Mouse (Mus musculus) kidney, embryonic 16.5 days (tissue): ENCODE data around the gene Hdhd5. TPM values are rescaled to one million over a fixed set of nuclear protein-coding genes. Genes with fewer than 3 reads are reported as not detected.

Experiments used
- ATAC-seq: fragments of 200-750 bp; cut with Nextera tagmentation; 2 replicates; pipeline ENCODE4 v1.8.0; 2017; ENCODE audit warnings: moderate TSS enrichment; ENCODE audit not compliant: low FRiP score, low TSS enrichment
- H3K27ac ChIP-seq: fragments of 300-500 bp; sonication (generic); 2 replicates; pipeline ENCODE4 v1.5.1; 2014; ENCODE audit warnings: low read length
- H3K27me3 ChIP-seq: fragments of 300-500 bp; sonication (generic); 2 replicates; pipeline ENCODE4 v1.6.1; 2014; ENCODE audit warnings: low read length, control low read depth, mixed read lengths; ENCODE audit not compliant: insufficient read depth
- H3K36me3 ChIP-seq: fragments of 300-500 bp; sonication (generic); 2 replicates; pipeline ENCODE4 v1.6.1; 2014; ENCODE audit warnings: low read length, control low read depth, mixed read lengths; ENCODE audit not compliant: insufficient read depth
- H3K4me1 ChIP-seq: fragments of 300-500 bp; sonication (generic); 2 replicates; pipeline ENCODE4 v1.6.1; 2014; ENCODE audit warnings: low read length, control low read depth, mixed read lengths; ENCODE audit not compliant: insufficient read depth
- H3K4me2 ChIP-seq: fragments of 300-500 bp; sonication (generic); replicated peaks from 2 replicates; pipeline ENCODE4 v1.6.1; 2014; ENCODE audit warnings: low read depth, low read length
- H3K4me3 ChIP-seq: fragments of 300-500 bp; sonication (generic); 2 replicates; pipeline ENCODE4 v1.5.1; 2014; ENCODE audit warnings: mild to moderate bottlenecking, low read length
- H3K9ac ChIP-seq: fragments of 300-500 bp; sonication (generic); replicated peaks from 2 replicates; pipeline ENCODE4 v1.6.1; 2014; ENCODE audit warnings: low read length
- H3K9me3 ChIP-seq: fragments of 300-500 bp; sonication (generic); 2 replicates; pipeline ENCODE4 v1.6.1; 2016; ENCODE audit warnings: low read length, control low read depth
- WGBS: fragments of 180-500 bp; shearing (Covaris S2); extraction: QIAGEN DNeasy Blood & Tissue Kit; methylation state at CpG from one replicate; pipeline ENCODE4 v1.1.7; 2014; 5-methylcytosine and 5-hydroxymethylcytosine counted together
- polyA plus RNA-seq: library from polyadenylated mRNA; unstranded; fragments of >200 nt; fragmentation: Nextera tagmentation; extraction: Ambion mirVana; gene quantifications from 2 replicates; pipeline ENCODE4 v1.2.1, GENCODE M21; 2015

Hdhd5 gene
- polyA plus RNA-seq, 1 experiment from 2014 or later: 22.1 TPM

DNA sequence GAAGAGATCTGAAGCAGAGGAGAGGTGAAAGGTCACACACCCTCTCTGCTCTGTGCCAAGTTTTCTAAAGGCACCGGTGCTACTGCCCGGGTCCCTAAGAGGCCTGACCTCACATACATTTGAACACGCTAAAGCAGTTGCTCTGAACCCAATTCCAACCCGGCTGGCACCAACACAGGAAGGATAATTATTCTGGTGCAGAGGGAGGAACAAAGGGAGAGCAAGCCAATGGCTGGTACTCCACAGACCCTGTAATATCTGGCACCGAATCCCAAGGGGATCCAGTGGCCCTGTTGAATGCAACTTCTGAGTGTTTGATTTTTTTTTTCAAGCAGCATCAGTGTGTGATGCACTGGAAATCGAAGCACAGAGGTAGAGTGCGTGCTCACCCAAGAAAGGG lies 40.1 kb downstream of the Hdhd5 start:
- Histone ChIP-seq H3K27ac (no peak overlapping the region), H3K9me3 (no peaks in the 10 kb centered on the region), H3K4me1 (peaks cover 19% of the 10 kb centered on the region), H3K4me3 (no peak overlapping the region), H3K4me2 (no peak overlapping the region), H3K9ac (no peak overlapping the region), H3K36me3 (no peaks in the 10 kb centered on the region), H3K27me3 (peaks cover 25% of the 10 kb centered on the region)
- WGBS: 65% methylated on average over 7 of the region's 7 CpGs
- ATAC-seq: no peak

DNA sequence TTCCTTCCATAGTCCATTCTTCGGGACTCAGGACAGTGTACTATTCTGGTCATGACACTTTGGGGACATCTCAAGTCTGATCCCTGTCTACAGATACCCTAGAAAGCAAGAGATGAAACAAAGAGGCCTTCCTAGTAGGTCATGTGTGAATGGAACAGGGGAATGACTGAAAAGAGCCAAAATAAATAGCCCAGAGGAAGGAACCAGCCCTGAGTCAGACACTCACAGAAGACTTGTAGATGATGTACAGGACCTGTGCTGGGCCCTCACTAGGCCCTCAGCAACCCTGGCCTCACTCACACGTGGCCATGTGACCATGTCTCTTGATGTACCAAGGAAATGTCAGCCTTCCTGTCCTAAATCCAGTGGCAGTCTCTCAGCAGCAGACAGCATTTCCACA lies 41.7 kb downstream of the Hdhd5 start:
- peaks cover 25% of the 10 kb centered on the region for H3K27me3 ChIP-seq
- no peaks in the 10 kb centered on the region for H3K9me3 ChIP-seq
- peaks cover 18% of the 10 kb centered on the region for H3K4me1 ChIP-seq
- ATAC-seq: no peak
- 51% methylated on average over 2 of the region's 2 CpGs for WGBS
- no peak overlapping the region for H3K4me2 ChIP-seq
- no peak overlapping the region for H3K4me3 ChIP-seq
- no peak overlapping the region for H3K9ac ChIP-seq
- no peak overlapping the region for H3K27ac ChIP-seq
- H3K36me3 ChIP-seq: no peaks in the 10 kb centered on the region

DNA sequence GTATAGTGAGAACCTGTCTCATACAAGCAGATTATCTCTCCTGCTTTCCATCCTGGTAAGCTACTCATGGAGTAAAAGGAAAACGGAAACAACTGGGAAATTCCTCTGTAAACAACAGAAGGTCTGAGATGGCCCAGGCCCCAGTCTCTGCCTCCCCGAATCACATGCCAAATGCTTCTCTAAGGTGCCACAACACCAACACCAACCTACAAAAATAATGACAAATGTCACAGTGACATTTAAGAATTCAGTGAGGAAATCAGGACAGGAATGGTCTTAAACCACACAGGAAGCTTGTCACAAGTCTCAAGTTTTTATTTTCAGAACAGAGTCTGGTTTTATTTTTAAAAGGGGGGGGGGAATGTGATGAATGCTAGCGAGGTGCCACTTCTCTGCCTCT lies 42.5 kb downstream of the Hdhd5 start:
- H3K36me3 ChIP-seq: no peaks in the 10 kb centered on the region
- WGBS: 53% methylated on average over 3 of the region's 3 CpGs
- H3K4me2 ChIP-seq: no peak overlapping the region
- peaks cover 15% of the 10 kb centered on the region for H3K4me1 ChIP-seq
- no peak for ATAC-seq
- H3K27me3 ChIP-seq: peaks cover 25% of the 10 kb centered on the region
- no peaks in the 10 kb centered on the region for H3K9me3 ChIP-seq
- H3K9ac ChIP-seq: no peak overlapping the region
- H3K27ac ChIP-seq: no peak overlapping the region
- no peak overlapping the region for H3K4me3 ChIP-seq

DNA sequence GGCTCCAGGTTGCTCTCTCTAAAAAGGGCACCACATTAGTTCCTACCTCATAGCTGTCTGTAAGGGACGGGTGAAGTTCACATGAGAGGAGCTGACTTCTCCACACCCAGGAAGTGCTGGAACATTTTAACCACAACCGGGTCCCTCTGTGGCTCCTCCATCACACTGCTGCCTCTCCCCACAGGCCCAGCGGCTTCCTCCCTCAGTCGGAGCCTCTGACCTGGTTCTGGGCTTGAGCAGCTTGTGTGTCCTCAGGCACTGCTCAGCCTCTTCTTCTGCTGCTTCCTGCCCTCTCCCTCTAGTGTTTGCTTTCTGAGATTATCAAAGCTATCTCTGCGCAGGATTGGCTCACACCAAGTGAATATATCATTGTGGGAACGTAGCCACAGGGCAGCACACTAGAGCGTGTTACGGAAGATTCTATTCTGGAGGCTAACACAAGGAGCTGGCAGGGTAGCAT lies 45.0 kb downstream of the Hdhd5 start:
- 62% methylated on average over 8 of the region's 8 CpGs for WGBS
- Histone ChIP-seq H3K27me3 (peaks cover 3% of the 10 kb centered on the region; the same call in 1 of the 2 replicates), H3K27ac (no peak overlapping the region), H3K9ac (no peak overlapping the region), H3K4me3 (no peak overlapping the region), H3K9me3 (no peaks in the 10 kb centered on the region), H3K36me3 (peaks cover 7% of the 10 kb centered on the region; the same call in 1 of the 2 replicates), H3K4me2 (no peak overlapping the region), H3K4me1 (peaks cover 6% of the 10 kb centered on the region; the same call in 1 of the 2 replicates)
- ATAC-seq: no peak

GRCm38 (mm10) chr6:120485038-120485437 lies 46.1 kb downstream of the Hdhd5 start:
- Histone ChIP-seq H3K27ac (no peak overlapping the region), H3K27me3 (no peaks in the 10 kb centered on the region), H3K9me3 (no peaks in the 10 kb centered on the region), H3K4me2 (no peak overlapping the region), H3K9ac (no peak overlapping the region), H3K36me3 (peaks cover 7% of the 10 kb centered on the region; the same call in 1 of the 2 replicates), H3K4me3 (no peak overlapping the region), H3K4me1 (peaks cover 6% of the 10 kb centered on the region; the same call in 1 of the 2 replicates)
- no peak for ATAC-seq
- WGBS: 74% methylated on average over 3 of the region's 3 CpGs

DNA sequence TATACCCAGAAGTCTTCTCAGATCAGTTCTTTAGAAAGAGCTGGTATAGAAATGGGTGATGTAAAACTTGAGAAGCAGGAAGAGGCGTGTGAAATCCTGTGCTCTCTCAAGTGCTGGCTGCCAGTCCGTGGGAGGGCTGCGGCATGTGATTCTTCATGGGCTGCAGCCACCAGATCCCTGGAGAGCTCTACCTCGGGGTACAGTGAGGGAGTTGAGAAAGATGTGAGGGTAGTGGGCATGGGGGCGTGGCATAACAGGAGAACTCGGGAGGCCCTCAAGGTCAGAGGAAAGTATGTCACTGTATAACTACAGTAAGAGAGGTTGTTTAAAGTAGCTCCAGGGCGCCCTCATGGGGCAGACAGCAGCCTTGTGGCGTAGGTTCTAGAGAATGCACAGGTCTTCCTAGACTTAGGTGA lies 47.9 kb downstream of the Hdhd5 start:
- no peaks in the 10 kb centered on the region for H3K9me3 ChIP-seq
- H3K4me1 ChIP-seq: peaks cover 6% of the 10 kb centered on the region; the same call in 1 of the 2 replicates
- WGBS: 24% methylated on average over 8 of the region's 8 CpGs
- no peak overlapping the region for H3K4me3 ChIP-seq
- H3K36me3 ChIP-seq: peaks cover 7% of the 10 kb centered on the region; the same call in 1 of the 2 replicates
- ATAC-seq: peak; percentile 76
- H3K27me3 ChIP-seq: no peaks in the 10 kb centered on the region
- no peak overlapping the region for H3K27ac ChIP-seq
- no peak overlapping the region for H3K9ac ChIP-seq
- peak overlapping the region; percentile 17; the same call in 1 of the 2 replicates for H3K4me2 ChIP-seq

- peaks cover 6% of the 10 kb centered on the region; the same call in 1 of the 2 replicates for H3K4me1 ChIP-seq
- H3K36me3 ChIP-seq: peaks cover 7% of the 10 kb centered on the region; the same call in 1 of the 2 replicates
- WGBS: 43% methylated on average over 6 of the region's 6 CpGs
- no peaks in the 10 kb centered on the region for H3K9me3 ChIP-seq
- H3K4me2 ChIP-seq: peak overlapping the region; percentile 17; the same call in 1 of the 2 replicates
- H3K9ac ChIP-seq: no peak overlapping the region
- H3K4me3 ChIP-seq: no peak overlapping the region
- no peak overlapping the region for H3K27ac ChIP-seq
- no peak for ATAC-seq
- H3K27me3 ChIP-seq: no peaks in the 10 kb centered on the region
These were observed 48.4 kb downstream of the Hdhd5 start for GRCm38 (mm10) chr6:120482756-120483155.

DNA sequence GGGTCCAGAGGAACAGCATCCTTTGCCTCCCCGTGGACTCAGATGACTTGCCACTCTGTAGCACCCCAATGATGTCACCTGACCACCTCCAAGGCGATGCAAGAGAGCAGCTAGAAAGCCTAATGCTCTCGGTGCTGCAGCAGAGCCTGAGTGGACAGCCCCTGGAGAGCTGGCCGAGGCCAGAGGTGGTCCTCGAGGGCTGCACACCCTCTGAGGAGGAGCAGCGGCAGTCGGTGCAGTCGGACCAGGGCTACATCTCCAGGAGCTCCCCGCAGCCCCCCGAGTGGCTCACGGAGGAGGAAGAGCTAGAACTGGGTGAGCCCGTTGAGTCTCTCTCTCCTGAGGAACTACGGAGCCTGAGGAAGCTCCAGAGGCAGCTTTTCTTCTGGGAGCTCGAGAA lies 49.1 kb downstream of the Hdhd5 start:
- 91% methylated on average over 14 of the region's 14 CpGs for WGBS
- Histone ChIP-seq H3K4me1 (peaks cover 6% of the 10 kb centered on the region; the same call in 1 of the 2 replicates), H3K27me3 (no peaks in the 10 kb centered on the region), H3K9ac (no peak overlapping the region), H3K4me3 (no peak overlapping the region), H3K36me3 (peaks cover 7% of the 10 kb centered on the region; the same call in 1 of the 2 replicates), H3K9me3 (no peaks in the 10 kb centered on the region), H3K27ac (no peak overlapping the region), H3K4me2 (no peak overlapping the region)
- no peak for ATAC-seq

GRCm38 (mm10) chr6:120481538-120481937 lies 49.6 kb downstream of the Hdhd5 start:
- Histone ChIP-seq H3K4me1 (peaks cover 6% of the 10 kb centered on the region; the same call in 1 of the 2 replicates), H3K36me3 (peaks cover 7% of the 10 kb centered on the region; the same call in 1 of the 2 replicates), H3K4me2 (no peak overlapping the region), H3K27ac (no peak overlapping the region), H3K9ac (no peak overlapping the region), H3K27me3 (no peaks in the 10 kb centered on the region), H3K4me3 (no peak overlapping the region), H3K9me3 (no peaks in the 10 kb centered on the region)
- 91% methylated on average over 6 of the region's 6 CpGs for WGBS
- ATAC-seq: no peak

- no peak overlapping the region for H3K9ac ChIP-seq
- H3K36me3 ChIP-seq: peaks cover 7% of the 10 kb centered on the region; the same call in 1 of the 2 replicates
- no peak overlapping the region for H3K27ac ChIP-seq
- no peaks in the 10 kb centered on the region for H3K27me3 ChIP-seq
- H3K4me2 ChIP-seq: no peak overlapping the region
- peaks cover 6% of the 10 kb centered on the region; the same call in 1 of the 2 replicates for H3K4me1 ChIP-seq
- no peak overlapping the region for H3K4me3 ChIP-seq
- no peak for ATAC-seq
- no peaks in the 10 kb centered on the region for H3K9me3 ChIP-seq
- 92% methylated on average over 5 of the region's 5 CpGs for WGBS
These were observed 50.8 kb downstream of the Hdhd5 start for GRCm38 (mm10) chr6:120480361-120480760.
